Mouse (Mus musculus) limb, embryonic 13.5 days (tissue): ENCODE data around the gene Asb11. TPM values are rescaled to one million over a fixed set of nuclear protein-coding genes. Genes with fewer than 3 reads are reported as not detected.

Source experiments
- ATAC-seq: fragments of 200-750 bp; cut with Nextera tagmentation; 2 replicates; pipeline ENCODE4 v1.8.0; 2017; ENCODE audit warnings: low read depth, moderate number of reproducible peaks, moderate TSS enrichment; ENCODE audit not compliant: low FRiP score
- H3K27ac ChIP-seq: fragments of 300-500 bp; sonication (generic); 2 replicates; pipeline ENCODE4 v1.5.1; 2015; ENCODE audit warnings: inconsistent platforms, mild to moderate bottlenecking, moderate library complexity
- H3K27me3 ChIP-seq: fragments of 300-500 bp; sonication (generic); 2 replicates; pipeline ENCODE4 v1.6.1; 2015; ENCODE audit warnings: mild to moderate bottlenecking, inconsistent platforms
- H3K36me3 ChIP-seq: fragments of 300-500 bp; sonication (generic); 2 replicates; pipeline ENCODE4 v1.6.1; 2015; ENCODE audit warnings: inconsistent platforms, mild to moderate bottlenecking, moderate library complexity
- H3K4me1 ChIP-seq: fragments of 300-500 bp; sonication (generic); 2 replicates; pipeline ENCODE4 v1.6.1; 2015; ENCODE audit warnings: inconsistent platforms
- H3K4me2 ChIP-seq: fragments of 300-500 bp; sonication (generic); replicated peaks from 2 replicates; pipeline ENCODE4 v1.6.1; 2015; ENCODE audit warnings: inconsistent platforms, mild to moderate bottlenecking, moderate library complexity
- H3K4me3 ChIP-seq: fragments of 300-500 bp; sonication (generic); 2 replicates; pipeline ENCODE4 v1.5.1; 2015; ENCODE audit warnings: moderate library complexity, mild to moderate bottlenecking, inconsistent platforms
- H3K9ac ChIP-seq: fragments of 300-500 bp; sonication (generic); 2 replicates; pipeline ENCODE4 v1.6.1; 2015; ENCODE audit warnings: mild to moderate bottlenecking, inconsistent platforms
- H3K9me3 ChIP-seq: fragments of 300-500 bp; sonication (generic); 2 replicates; pipeline ENCODE4 v1.6.1; 2016; ENCODE audit warnings: inconsistent platforms
- WGBS: fragments of 180-500 bp; shearing (Covaris S2); methylation state at CpG from one replicate; pipeline ENCODE4 v1.1.7; 2015; 5-methylcytosine and 5-hydroxymethylcytosine counted together
- polyA plus RNA-seq: library from polyadenylated mRNA; unstranded; fragments of >200 nt; fragmentation: Nextera tagmentation; extraction: Ambion mirVana; gene quantifications from 2 replicates; pipeline ENCODE4 v1.2.1, GENCODE M21; 2015

Gene Asb11
- polyA plus RNA-seq, 1 experiment from 2014 or later: not detected

DNA sequence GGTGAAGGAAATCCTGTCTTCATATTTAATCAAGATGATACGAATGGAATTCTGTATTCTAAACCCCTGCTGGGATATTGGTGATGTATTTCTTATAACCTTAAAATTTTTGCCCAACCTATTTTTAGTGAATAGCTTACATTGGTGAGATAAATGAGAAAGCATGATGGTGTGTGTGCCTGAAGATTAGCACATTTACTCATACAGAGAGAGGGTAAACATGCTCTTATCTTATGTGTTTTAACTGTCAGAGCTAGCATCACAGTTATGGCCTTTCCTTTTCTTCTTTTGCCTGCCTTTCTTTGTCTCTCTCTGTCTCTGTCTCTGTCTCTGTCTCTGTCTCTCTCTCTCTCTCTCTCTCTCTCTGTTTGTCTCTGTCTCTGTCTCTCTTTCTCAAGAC lies 12.0 kb upstream of the Asb11 start:
- H3K4me1 ChIP-seq: peaks cover 6% of the 10 kb centered on the region
- ATAC-seq: no peak
- 85% methylated on average over 1 of the region's 1 CpGs for WGBS
- H3K4me2 ChIP-seq: no peak overlapping the region
- H3K9me3 ChIP-seq: no peaks in the 10 kb centered on the region
- no peak overlapping the region for H3K27ac ChIP-seq
- H3K27me3 ChIP-seq: peaks cover 17% of the 10 kb centered on the region; the same call in 1 of the 2 replicates
- H3K36me3 ChIP-seq: peaks cover 5% of the 10 kb centered on the region
- no peak overlapping the region for H3K9ac ChIP-seq
- H3K4me3 ChIP-seq: no peak overlapping the region

DNA sequence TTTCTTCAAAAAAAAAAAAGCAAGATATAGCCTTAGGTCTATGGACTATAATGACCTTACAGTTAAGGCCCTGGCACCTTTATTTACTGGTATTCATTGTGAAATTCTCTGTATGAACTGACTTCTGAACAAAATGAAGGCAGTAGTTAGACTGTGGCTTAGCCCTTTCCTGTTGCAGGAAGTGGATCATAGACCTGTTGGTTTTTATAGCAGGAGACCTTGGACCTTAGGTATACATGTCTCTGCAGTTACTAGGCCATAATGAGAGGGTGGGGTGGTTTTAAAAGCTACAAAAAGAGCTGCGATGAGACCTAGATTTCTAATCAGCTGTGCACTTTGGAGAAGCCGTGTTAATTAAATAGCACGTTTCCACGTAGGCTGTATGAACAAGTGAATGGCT lies 9.5 kb upstream of the Asb11 start:
- no peak overlapping the region for H3K9ac ChIP-seq
- no peak overlapping the region for H3K4me2 ChIP-seq
- H3K27ac ChIP-seq: no peak overlapping the region
- 76% methylated on average over 4 of the region's 4 CpGs for WGBS
- peaks cover 18% of the 10 kb centered on the region for H3K36me3 ChIP-seq
- no peak overlapping the region for H3K4me3 ChIP-seq
- peaks cover 10% of the 10 kb centered on the region; the same call in 1 of the 2 replicates for H3K27me3 ChIP-seq
- no peaks in the 10 kb centered on the region for H3K9me3 ChIP-seq
- ATAC-seq: no peak
- H3K4me1 ChIP-seq: no peaks in the 10 kb centered on the region

DNA sequence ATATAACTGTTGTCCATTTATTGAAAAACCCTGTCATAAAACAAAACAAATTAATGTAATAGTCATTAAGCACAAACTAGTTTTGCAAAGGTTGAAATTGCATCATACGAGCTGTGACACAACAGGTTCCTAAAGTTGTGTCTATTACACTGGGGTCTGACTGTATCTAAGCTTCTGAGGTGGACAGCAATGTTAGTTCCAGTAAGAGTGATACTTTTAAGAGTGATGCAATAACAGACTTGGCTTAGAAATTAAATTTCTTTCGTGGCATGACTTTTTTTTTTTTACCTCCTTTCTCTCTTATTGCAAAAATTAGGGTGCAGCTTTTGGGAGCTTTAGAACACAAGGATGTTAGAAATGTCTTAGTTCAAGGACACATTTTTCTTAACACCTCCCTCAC lies 8.6 kb upstream of the Asb11 start:
- 77% methylated on average over 2 of the region's 2 CpGs for WGBS
- Histone ChIP-seq H3K27me3 (peaks cover 6% of the 10 kb centered on the region; the same call in 1 of the 2 replicates), H3K4me3 (no peak overlapping the region), H3K9me3 (no peaks in the 10 kb centered on the region), H3K9ac (no peak overlapping the region), H3K27ac (no peak overlapping the region), H3K4me1 (no peaks in the 10 kb centered on the region), H3K36me3 (peaks cover 19% of the 10 kb centered on the region), H3K4me2 (no peak overlapping the region)
- no peak for ATAC-seq

DNA sequence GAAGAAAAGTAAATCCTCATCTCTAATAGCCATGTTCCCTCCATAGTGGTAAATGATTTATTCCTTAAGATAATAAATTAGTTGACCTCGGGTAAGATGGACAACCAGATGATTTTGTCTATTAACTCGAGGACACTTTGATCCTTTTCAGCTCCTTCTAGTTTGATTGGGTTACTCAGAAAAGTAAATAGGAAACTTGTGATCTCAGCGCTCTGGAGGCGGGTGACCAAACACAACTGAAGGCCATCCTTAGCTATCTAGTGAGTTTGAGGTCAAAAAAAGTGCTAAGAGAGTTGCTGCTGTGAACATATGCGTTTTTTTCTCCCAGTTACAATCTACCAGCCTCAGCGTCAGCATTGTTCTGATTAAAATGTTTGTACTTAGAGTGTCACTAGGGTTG lies 6.2 kb upstream of the Asb11 start:
- ATAC-seq: no peak
- WGBS: 90% methylated on average over 6 of the region's 6 CpGs
- peaks cover 15% of the 10 kb centered on the region for H3K36me3 ChIP-seq

DNA sequence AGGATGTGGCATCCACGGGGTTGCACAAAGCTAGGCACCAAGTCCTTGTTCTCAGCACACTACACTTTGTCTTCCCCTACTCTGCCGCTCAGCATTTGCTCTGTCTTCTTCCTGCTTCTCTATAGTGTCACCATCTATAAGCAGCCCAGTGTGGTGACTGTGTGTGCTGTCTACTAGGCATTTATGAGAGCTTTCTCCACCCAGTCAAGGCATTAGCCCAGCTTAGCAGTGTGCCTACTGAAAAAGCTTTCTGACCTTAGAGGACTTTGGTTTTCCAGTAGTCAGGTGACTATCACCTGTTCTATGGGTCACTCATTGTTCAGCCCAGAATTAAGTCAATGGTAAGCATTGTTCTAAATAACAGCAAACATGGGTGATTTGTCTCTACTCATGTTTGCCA lies 5.7 kb upstream of the Asb11 start:
- no peaks in the 10 kb centered on the region; the same call in 1 of the 2 replicates for H3K27me3 ChIP-seq
- H3K27ac ChIP-seq: no peak overlapping the region
- no peaks in the 10 kb centered on the region for H3K9me3 ChIP-seq
- no peak for ATAC-seq
- no peaks in the 10 kb centered on the region for H3K4me1 ChIP-seq
- no peak overlapping the region for H3K4me2 ChIP-seq
- no peak overlapping the region for H3K4me3 ChIP-seq
- H3K9ac ChIP-seq: no peak overlapping the region
- 90% methylated on average over 2 of the region's 2 CpGs for WGBS
- peaks cover 13% of the 10 kb centered on the region for H3K36me3 ChIP-seq

More for the DNA sequence above, 6.2 kb upstream of the Asb11 start:
- H3K9me3 ChIP-seq: no peaks in the 10 kb centered on the region
- H3K4me1 ChIP-seq: no peaks in the 10 kb centered on the region
- H3K4me3 ChIP-seq: no peak overlapping the region
- no peak overlapping the region for H3K9ac ChIP-seq
- H3K27me3 ChIP-seq: no peaks in the 10 kb centered on the region; the same call in 1 of the 2 replicates
- no peak overlapping the region for H3K27ac ChIP-seq
- H3K4me2 ChIP-seq: no peak overlapping the region

DNA sequence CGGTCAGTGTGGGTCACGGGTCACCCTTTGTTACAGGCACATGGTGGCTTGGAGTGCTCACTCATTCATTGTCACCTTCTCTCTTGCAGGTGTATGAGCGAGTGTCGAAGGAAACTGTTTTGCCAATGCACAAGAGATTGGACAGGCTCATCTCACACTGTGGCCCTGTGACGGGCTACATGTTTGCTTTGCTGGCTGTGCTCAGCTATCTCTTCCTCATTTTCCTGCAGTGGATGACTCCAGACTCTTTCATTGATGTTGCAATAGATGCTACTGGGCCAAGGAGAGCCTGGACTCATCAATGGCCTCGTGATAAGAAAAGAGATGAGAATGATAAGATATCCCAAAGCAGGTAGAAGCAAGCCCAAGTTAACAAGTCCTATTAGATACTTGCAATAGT lies 5.3 kb upstream of the Asb11 start:
- 91% methylated on average over 6 of the region's 6 CpGs for WGBS
- Histone ChIP-seq H3K9me3 (no peaks in the 10 kb centered on the region), H3K9ac (no peak overlapping the region), H3K4me1 (no peaks in the 10 kb centered on the region), H3K27me3 (no peaks in the 10 kb centered on the region; the same call in 1 of the 2 replicates), H3K27ac (no peak overlapping the region), H3K4me3 (no peak overlapping the region), H3K4me2 (no peak overlapping the region), H3K36me3 (peaks cover 13% of the 10 kb centered on the region)
- no peak for ATAC-seq

DNA sequence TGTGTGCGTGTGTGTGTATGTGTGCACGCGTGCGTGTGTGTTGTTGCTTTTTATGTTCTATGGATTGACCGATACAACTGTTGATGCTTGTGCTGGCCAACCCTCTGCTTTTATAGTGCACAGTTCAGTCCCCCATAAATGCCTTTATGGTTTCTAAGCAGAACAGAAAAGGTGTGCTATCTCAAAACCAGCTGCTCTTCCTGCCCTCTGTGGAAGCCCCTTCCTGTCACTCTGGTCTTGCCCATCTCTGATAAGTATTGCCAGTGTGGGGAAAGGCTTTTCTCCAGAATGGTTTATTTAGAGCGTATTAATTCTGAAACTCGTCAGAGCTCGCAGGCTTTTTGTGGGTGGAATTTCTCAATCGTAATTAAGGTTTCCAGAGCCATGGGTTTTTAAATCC lies 4.1 kb upstream of the Asb11 start:
- no peak overlapping the region for H3K4me2 ChIP-seq
- peaks cover 13% of the 10 kb centered on the region for H3K36me3 ChIP-seq
- H3K9me3 ChIP-seq: no peaks in the 10 kb centered on the region
- no peak overlapping the region for H3K4me3 ChIP-seq
- no peak overlapping the region for H3K9ac ChIP-seq
- H3K27me3 ChIP-seq: no peaks in the 10 kb centered on the region; the same call in 1 of the 2 replicates
- no peak overlapping the region for H3K27ac ChIP-seq
- no peak for ATAC-seq
- H3K4me1 ChIP-seq: no peaks in the 10 kb centered on the region
- 95% methylated on average over 9 of the region's 9 CpGs for WGBS

DNA sequence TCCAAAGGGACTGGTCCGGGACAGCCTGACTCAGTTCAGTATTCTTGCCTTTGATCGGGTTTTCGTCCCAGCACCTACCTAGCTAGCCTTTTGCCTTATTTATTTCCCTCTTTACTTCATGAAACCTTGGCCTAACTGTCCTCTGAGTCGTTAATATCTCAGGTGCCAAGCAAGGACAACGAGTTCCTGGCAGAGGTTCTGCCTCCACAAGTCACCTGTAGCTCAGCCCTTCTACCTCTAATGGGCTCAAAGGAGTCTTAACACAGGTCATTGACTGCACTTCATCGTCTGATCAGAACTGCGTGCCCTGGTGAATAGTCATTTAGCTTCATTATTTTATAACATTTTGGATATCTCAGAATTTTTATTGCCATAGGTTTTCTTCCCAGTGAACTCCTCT lies 2.7 kb downstream of the Asb11 start:
- 84% methylated on average over 7 of the region's 7 CpGs for WGBS
- no peak overlapping the region for H3K27ac ChIP-seq
- peaks cover 18% of the 10 kb centered on the region; the same call in 1 of the 2 replicates for H3K27me3 ChIP-seq
- H3K9me3 ChIP-seq: no peaks in the 10 kb centered on the region
- H3K9ac ChIP-seq: no peak overlapping the region
- H3K4me3 ChIP-seq: no peak overlapping the region
- H3K4me2 ChIP-seq: no peak overlapping the region
- ATAC-seq: no peak
- H3K36me3 ChIP-seq: no peaks in the 10 kb centered on the region
- no peaks in the 10 kb centered on the region for H3K4me1 ChIP-seq

DNA sequence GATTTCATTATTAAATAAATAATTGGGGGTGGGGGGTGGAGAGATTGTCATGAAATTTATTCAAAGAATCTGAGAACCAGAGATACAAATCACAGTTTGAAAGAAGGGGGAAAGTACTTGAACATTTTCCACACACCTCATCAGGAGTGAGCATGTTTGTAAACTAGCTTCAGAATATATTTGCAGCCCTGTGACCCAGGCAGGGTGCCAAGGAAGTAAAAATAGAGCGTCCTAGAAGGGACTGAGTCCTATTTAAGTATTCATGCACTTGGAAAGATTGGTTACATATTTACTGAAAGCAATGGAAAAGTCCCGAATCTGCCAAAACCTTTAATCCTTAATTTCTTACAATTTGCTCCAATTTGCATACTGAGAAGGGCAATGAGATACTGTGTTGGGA lies 3.3 kb downstream of the Asb11 start:
- H3K27ac ChIP-seq: no peak overlapping the region
- no peak overlapping the region for H3K9ac ChIP-seq
- H3K4me2 ChIP-seq: no peak overlapping the region
- H3K36me3 ChIP-seq: no peaks in the 10 kb centered on the region
- 62% methylated on average over 2 of the region's 2 CpGs for WGBS
- no peak for ATAC-seq
- no peak overlapping the region for H3K4me3 ChIP-seq
- H3K4me1 ChIP-seq: no peaks in the 10 kb centered on the region
- no peaks in the 10 kb centered on the region for H3K9me3 ChIP-seq
- H3K27me3 ChIP-seq: peaks cover 21% of the 10 kb centered on the region; the same call in 1 of the 2 replicates

DNA sequence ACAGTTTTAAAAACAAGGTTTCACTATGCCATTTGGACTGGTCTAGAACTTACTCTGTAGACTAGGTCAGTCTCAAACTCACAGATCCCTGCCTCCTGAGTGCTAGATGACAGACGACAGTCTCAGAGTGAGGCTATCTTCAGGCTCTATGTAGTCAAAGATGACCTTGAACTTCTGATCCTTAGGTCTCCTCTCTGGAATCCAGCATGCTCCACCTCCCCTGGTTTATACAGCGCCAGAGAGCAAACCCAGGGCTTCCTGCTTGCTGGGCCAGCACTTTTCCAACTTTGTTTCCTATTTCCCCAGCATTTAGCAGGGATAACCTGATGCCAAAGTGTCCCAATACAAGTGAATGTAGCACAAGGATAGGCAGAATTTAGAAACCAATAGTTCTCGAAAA lies 3.9 kb downstream of the Asb11 start:
- 75% methylated on average over 3 of the region's 3 CpGs for WGBS
- ATAC-seq: no peak

DNA sequence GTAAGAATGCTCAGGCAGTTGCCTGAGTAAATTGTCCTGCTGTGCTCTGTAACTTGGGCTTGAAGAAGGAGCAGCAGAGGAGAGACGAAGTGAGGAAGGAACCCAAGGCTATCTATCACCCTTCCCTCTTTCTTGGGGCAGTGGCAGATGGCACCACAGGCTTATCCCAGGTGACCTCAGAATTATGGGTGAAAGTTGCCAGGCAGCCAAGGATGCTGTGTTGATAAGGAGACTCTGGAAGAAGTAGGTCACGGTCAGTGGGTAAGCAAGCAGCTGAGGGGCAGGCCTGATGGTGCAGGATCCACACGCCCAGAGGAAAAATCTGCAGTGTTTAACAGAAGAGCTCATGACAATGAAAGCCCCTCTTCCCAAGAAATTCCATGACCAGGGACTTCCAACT lies 4.5 kb downstream of the Asb11 start:
- no peak overlapping the region for H3K9ac ChIP-seq

More for the DNA sequence above, 3.9 kb downstream of the Asb11 start:
- H3K9me3 ChIP-seq: no peaks in the 10 kb centered on the region
- H3K27me3 ChIP-seq: peaks cover 22% of the 10 kb centered on the region; the same call in 1 of the 2 replicates
- H3K4me3 ChIP-seq: no peak overlapping the region
- no peak overlapping the region for H3K27ac ChIP-seq
- H3K9ac ChIP-seq: no peak overlapping the region
- no peaks in the 10 kb centered on the region for H3K36me3 ChIP-seq
- no peaks in the 10 kb centered on the region for H3K4me1 ChIP-seq
- H3K4me2 ChIP-seq: no peak overlapping the region

DNA sequence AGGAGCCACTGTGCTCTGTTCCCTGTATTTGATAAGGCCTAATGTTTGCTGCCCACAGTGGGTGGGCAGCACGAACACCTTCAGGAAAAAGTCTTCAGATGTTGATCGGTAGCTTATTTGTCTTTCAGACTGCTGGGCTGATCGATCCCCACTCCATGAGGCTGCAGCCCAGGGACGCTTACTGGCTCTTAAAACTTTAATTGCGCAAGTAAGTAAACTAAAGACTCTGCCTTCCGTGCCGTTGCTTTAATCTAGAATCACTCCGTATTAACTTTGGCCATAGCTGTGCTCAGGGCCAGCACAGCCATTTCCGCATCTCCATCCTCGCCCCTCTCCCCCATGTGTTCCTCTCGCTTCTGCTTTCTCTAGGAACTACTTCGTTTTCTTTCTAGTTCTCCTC lies 8.8 kb downstream of the Asb11 start:
- Histone ChIP-seq H3K4me2 (no peak overlapping the region), H3K4me3 (no peak overlapping the region), H3K36me3 (no peaks in the 10 kb centered on the region), H3K4me1 (no peaks in the 10 kb centered on the region), H3K27me3 (peaks cover 19% of the 10 kb centered on the region; the same call in 1 of the 2 replicates), H3K9me3 (peaks cover 3% of the 10 kb centered on the region; the same call in 1 of the 2 replicates), H3K9ac (no peak overlapping the region), H3K27ac (no peak overlapping the region)
- 62% methylated on average over 12 of the region's 12 CpGs for WGBS
- ATAC-seq: no peak

More for the DNA sequence above, 4.5 kb downstream of the Asb11 start:
- Histone ChIP-seq H3K9me3 (peaks cover 1% of the 10 kb centered on the region; the same call in 1 of the 2 replicates), H3K27me3 (peaks cover 22% of the 10 kb centered on the region; the same call in 1 of the 2 replicates), H3K36me3 (no peaks in the 10 kb centered on the region), H3K4me2 (no peak overlapping the region), H3K27ac (no peak overlapping the region), H3K4me1 (no peaks in the 10 kb centered on the region), H3K4me3 (no peak overlapping the region)
- no peak for ATAC-seq
- 76% methylated on average over 3 of the region's 3 CpGs for WGBS

DNA sequence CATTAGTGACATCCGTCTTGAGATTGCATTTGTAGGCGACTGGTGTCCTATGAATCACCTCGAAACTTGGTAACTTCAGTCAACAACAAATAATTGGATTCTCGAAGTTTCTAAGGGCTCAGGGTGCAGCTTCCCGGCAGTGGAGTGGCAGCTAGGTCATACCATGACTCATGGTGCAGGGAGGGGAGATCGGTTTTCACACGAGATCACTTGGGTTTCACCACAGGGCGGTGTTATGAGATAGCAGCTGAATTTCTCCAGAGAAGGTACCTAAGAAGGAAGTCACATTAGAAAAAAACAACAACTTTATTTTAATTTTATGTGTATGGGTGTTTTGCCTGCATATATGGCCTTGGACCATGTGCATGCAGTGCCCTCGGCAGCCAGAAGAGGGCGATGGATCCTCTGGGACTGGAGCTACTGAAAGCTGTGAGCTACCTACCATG lies 9.3 kb downstream of the Asb11 start:
- no peak overlapping the region for H3K9ac ChIP-seq
- no peaks in the 10 kb centered on the region for H3K4me1 ChIP-seq
- peaks cover 3% of the 10 kb centered on the region; the same call in 1 of the 2 replicates for H3K9me3 ChIP-seq
- ATAC-seq: no peak
- WGBS: 73% methylated on average over 10 of the region's 10 CpGs
- H3K4me2 ChIP-seq: no peak overlapping the region
- peaks cover 15% of the 10 kb centered on the region; the same call in 1 of the 2 replicates for H3K27me3 ChIP-seq
- no peak overlapping the region for H3K27ac ChIP-seq
- no peaks in the 10 kb centered on the region for H3K36me3 ChIP-seq
- H3K4me3 ChIP-seq: no peak overlapping the region
